Mouse (Mus musculus) small intestine, adult 2 months (tissue): ENCODE measurements around the gene Fam168a. TPM values are rescaled to one million over a fixed set of nuclear protein-coding genes. Genes with fewer than 3 reads are reported as not detected.

Source experiments
- H3K27ac ChIP-seq: fragments of 200-500 bp; 2 replicates; pipeline ENCODE4 v1.5.1; 2012; ENCODE audit warnings: low read depth, low read length, control low read depth, inconsistent platforms; ENCODE audit not compliant: insufficient read depth
- H3K27me3 ChIP-seq: fragments of 200-500 bp; 2 replicates; pipeline ENCODE4 v1.6.1; 2012; ENCODE audit warnings: mild to moderate bottlenecking, moderate library complexity, low read length, inconsistent platforms; ENCODE audit not compliant: control insufficient read depth, insufficient read depth
- H3K36me3 ChIP-seq: fragments of 200-500 bp; 2 replicates; pipeline ENCODE4 v1.6.1; 2012; ENCODE audit warnings: mild to moderate bottlenecking, low read length, control low read depth, inconsistent platforms; ENCODE audit not compliant: control insufficient read depth, insufficient read depth
- H3K4me1 ChIP-seq: fragments of 200-500 bp; 2 replicates; pipeline ENCODE4 v1.6.1; 2012; ENCODE audit warnings: low read length, inconsistent platforms, mixed read lengths; ENCODE audit not compliant: control insufficient read depth, insufficient read depth, insufficient read length
- H3K4me3 ChIP-seq: fragments of 200-500 bp; 2 replicates; pipeline ENCODE4 v1.5.1; 2012; ENCODE audit warnings: low read depth, mild to moderate bottlenecking, control low read depth, inconsistent platforms, low read length, moderate library complexity
- CTCF ChIP-seq: fragments of 200-500 bp; IDR thresholded peaks from 2 replicates; pipeline ENCODE4 v1.5.1; 2012; ENCODE audit warnings: low read depth, mild to moderate bottlenecking, control low read depth, inconsistent platforms, low read length, moderate library complexity, mixed read lengths; ENCODE audit not compliant: insufficient replicate concordance, insufficient read length; ENCODE audit errors: extremely low read depth
- POLR2A ChIP-seq: fragments of 200-500 bp; IDR thresholded peaks from 2 replicates; pipeline ENCODE4 v1.6.1; 2012; ENCODE audit warnings: low read depth, mild to moderate bottlenecking, control low read depth, inconsistent platforms, low read length, moderate library complexity
- WGBS: fragments of 180-500 bp; shearing (Covaris S2); methylation state at CpG from one replicate; pipeline ENCODE4 v1.1.7; 2018; 5-methylcytosine and 5-hydroxymethylcytosine counted together
- polyA plus RNA-seq: library from polyadenylated mRNA; depleted of rRNA; stranded (reverse); fragments of >200 nt; gene quantifications from 2 replicates; pipeline ENCODE4 v1.2.3, GENCODE M21; 2012

Gene Fam168a
- polyA plus RNA-seq, 1 experiment = 43.9 TPM

GRCm38 (mm10) chr7:100762726-100763125 is 56.3 kb downstream of the Fam168a start:
- no peak overlapping the region for H3K4me3 ChIP-seq
- H3K36me3 ChIP-seq = no peaks in the 10 kb centered on the region
- no peak overlapping the region for H3K27ac ChIP-seq
- no peak for TF ChIP-seq POLR2A
- TF ChIP-seq CTCF = no peak
- H3K4me1 ChIP-seq = no peaks in the 10 kb centered on the region
- no peaks in the 10 kb centered on the region for H3K27me3 ChIP-seq

GRCm38 (mm10) chr7:100767568-100767967 is 61.1 kb downstream of the Fam168a start:
- no peak overlapping the region for H3K4me3 ChIP-seq
- WGBS = 34% methylated on average over 3 of the region's 3 CpGs
- no peak overlapping the region for H3K27ac ChIP-seq

GRCm38 (mm10) chr7:100768009-100768408 is 61.6 kb downstream of the Fam168a start:
- TF ChIP-seq CTCF = no peak
- TF ChIP-seq POLR2A = no peak
- H3K36me3 ChIP-seq = no peaks in the 10 kb centered on the region
- H3K27ac ChIP-seq = no peak overlapping the region
- no peaks in the 10 kb centered on the region for H3K27me3 ChIP-seq
- 52% methylated on average over 3 of the region's 3 CpGs for WGBS
- H3K4me3 ChIP-seq = no peak overlapping the region
- no peaks in the 10 kb centered on the region for H3K4me1 ChIP-seq

More at GRCm38 (mm10) chr7:100767568-100767967, 61.1 kb downstream of the Fam168a start:
- TF ChIP-seq CTCF (no peak), POLR2A (no peak)
- Histone ChIP-seq H3K27me3 (no peaks in the 10 kb centered on the region), H3K4me1 (no peaks in the 10 kb centered on the region), H3K36me3 (no peaks in the 10 kb centered on the region)

GRCm38 (mm10) chr7:100769534-100770083 is 63.2 kb downstream of the Fam168a start:
- H3K4me1 ChIP-seq = no peaks in the 10 kb centered on the region
- 86% methylated on average over 7 of the region's 7 CpGs for whole genome bisulfite sequencing
- TF ChIP-seq POLR2A (no peak), CTCF (no peak)
- H3K27me3 ChIP-seq = no peaks in the 10 kb centered on the region
- H3K27ac ChIP-seq = no peak overlapping the region
- no peak overlapping the region for H3K4me3 ChIP-seq
- H3K36me3 ChIP-seq = no peaks in the 10 kb centered on the region

- no peaks in the 10 kb centered on the region for H3K36me3 ChIP-seq
- whole genome bisulfite sequencing = 88% methylated on average over 2 of the region's 2 CpGs
- TF ChIP-seq POLR2A (no peak), CTCF (no peak)
- H3K27me3 ChIP-seq = no peaks in the 10 kb centered on the region
- no peaks in the 10 kb centered on the region for H3K4me1 ChIP-seq
- H3K27ac ChIP-seq = no peak overlapping the region
- no peak overlapping the region for H3K4me3 ChIP-seq
Measured at GRCm38 (mm10) chr7:100770669-100771341, 64.4 kb downstream of the Fam168a start.

GRCm38 (mm10) chr7:100774189-100774588 is 67.8 kb downstream of the Fam168a start:
- no peak overlapping the region for H3K27ac ChIP-seq
- H3K4me1 ChIP-seq = no peaks in the 10 kb centered on the region
- no peak overlapping the region for H3K4me3 ChIP-seq
- no peaks in the 10 kb centered on the region for H3K36me3 ChIP-seq
- TF ChIP-seq POLR2A (no peak), CTCF (no peak)
- 98% methylated on average over 1 of the region's 1 CpGs for WGBS
- H3K27me3 ChIP-seq = no peaks in the 10 kb centered on the region

- no peak overlapping the region for H3K27ac ChIP-seq
- no peak overlapping the region for H3K4me3 ChIP-seq
- no peaks in the 10 kb centered on the region for H3K27me3 ChIP-seq
- no peaks in the 10 kb centered on the region for H3K36me3 ChIP-seq
- 38% methylated on average over 1 of the region's 1 CpGs for WGBS
- no peaks in the 10 kb centered on the region for H3K4me1 ChIP-seq
- TF ChIP-seq CTCF = no peak
Measured at GRCm38 (mm10) chr7:100775810-100776209, 69.4 kb downstream of the Fam168a start.
